Mouse (Mus musculus) lung, adult 2 months (tissue): ENCODE data around the gene Cops6. TPM values are rescaled to one million over a fixed set of nuclear protein-coding genes. Genes with fewer than 3 reads are reported as not detected.

Experiments
- DNase-seq: peaks from one replicate; pipeline ENCODE4 v3.0.0; 2022
- H3K4me1 ChIP-seq: fragments of 200-500 bp; 2 replicates; pipeline ENCODE4 v1.6.1; 2011; ENCODE audit warnings: low read length; ENCODE audit not compliant: control insufficient read depth, insufficient read depth
- H3K4me3 ChIP-seq: fragments of 200-500 bp; replicated peaks from 2 replicates; pipeline ENCODE3; 2011; ENCODE audit warnings: low read depth, mild to moderate bottlenecking, control low read depth, low read length; ENCODE audit errors: extremely low read depth
- CTCF ChIP-seq: fragments of 200-500 bp; IDR thresholded peaks from 2 replicates; pipeline ENCODE4 v1.5.1; 2011; ENCODE audit warnings: mild to moderate bottlenecking, low read length, control low read depth; ENCODE audit not compliant: insufficient read depth
- POLR2A ChIP-seq: fragments of 200-500 bp; IDR thresholded peaks from 2 replicates; pipeline ENCODE4 v1.6.1; 2011; ENCODE audit warnings: low read depth, mild to moderate bottlenecking, control low read depth, low read length, borderline replicate concordance; ENCODE audit errors: extremely low read depth
- WGBS: fragments of 180-500 bp; shearing (Covaris S2); methylation state at CpG from one replicate; pipeline ENCODE4 v1.1.7; 2018; 5-methylcytosine and 5-hydroxymethylcytosine counted together
- polyA plus RNA-seq: library from polyadenylated mRNA; depleted of rRNA; stranded (reverse); fragments of >200 nt; gene quantifications from 2 replicates; pipeline ENCODE4 v1.2.3, GENCODE M21; 2012

The Cops6 gene
- polyA plus RNA-seq, 1 experiment: 59.9 TPM

DNA sequence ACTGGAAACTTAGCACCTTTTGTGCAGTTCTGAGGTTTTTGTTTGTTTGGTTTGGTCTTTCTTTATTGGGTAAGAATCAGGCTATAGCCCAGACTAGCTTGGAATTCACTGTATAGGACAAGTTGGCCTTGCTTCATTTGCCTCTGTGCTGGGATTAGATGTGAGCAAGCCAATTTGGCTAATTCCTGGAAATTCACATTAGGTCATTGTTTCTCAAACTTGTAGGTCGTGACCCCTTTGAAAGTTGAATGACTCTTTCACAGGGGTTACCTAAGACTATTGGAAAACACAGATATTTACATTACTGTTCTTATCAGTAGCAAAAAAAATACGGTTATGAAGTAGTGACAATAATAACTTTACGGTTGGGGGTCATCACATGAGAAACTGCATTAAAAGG is 6.5 kb upstream of the Cops6 start:
- 56% methylated on average over 3 of the region's 3 CpGs for WGBS
- H3K4me1 ChIP-seq: 0 out of 2 replicates have a peak, but pooled peaks cover 2% of the 10 kb centered on the region
- no peak overlapping the region for H3K4me3 ChIP-seq
- no peak for DNase-seq
- no peak for TF ChIP-seq POLR2A
- no peak for TF ChIP-seq CTCF

DNA sequence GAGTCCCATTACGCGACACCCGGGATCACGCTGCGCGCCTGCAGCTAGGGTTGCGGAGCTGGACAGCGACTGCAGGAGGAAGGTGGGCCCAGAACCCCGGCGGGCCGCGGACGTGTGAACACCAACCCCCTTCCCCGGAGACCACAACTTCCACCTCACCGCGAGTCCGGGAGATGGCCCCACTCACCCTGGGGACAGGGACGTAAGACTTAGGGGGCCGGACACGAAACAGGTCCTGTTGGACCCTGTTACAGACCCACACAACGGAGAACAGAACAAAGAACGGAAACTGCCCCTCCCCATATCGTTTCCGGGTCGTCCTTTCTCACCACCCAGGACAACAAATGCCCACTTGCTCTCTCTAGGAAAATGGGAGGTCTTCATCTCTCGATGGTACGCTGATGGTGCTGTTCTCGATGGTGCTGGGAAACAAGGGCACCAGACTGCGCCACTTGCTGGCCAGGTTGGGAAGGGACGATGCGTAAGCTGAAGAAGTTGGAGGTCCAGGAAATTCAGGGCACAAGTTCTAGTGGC is 5.4 kb upstream of the Cops6 start, which contains the start of gene Zfp113:
Gene Zfp113, minus strand, starts transcription at position 302 of the 534 bp plus-strand sequence.
- WGBS: under 1% methylated on average over 31 of the region's 31 CpGs
- TF ChIP-seq POLR2A: peak; percentile 89
- TF ChIP-seq CTCF: peak; percentile 97
- Histone ChIP-seq H3K4me1 (0 out of 2 replicates have a peak, but pooled peaks cover 2% of the 10 kb centered on the region), H3K4me3 (peak within 1 kb of the TSS; percentile 94)
- peak; percentile 79 for DNase-seq

DNA sequence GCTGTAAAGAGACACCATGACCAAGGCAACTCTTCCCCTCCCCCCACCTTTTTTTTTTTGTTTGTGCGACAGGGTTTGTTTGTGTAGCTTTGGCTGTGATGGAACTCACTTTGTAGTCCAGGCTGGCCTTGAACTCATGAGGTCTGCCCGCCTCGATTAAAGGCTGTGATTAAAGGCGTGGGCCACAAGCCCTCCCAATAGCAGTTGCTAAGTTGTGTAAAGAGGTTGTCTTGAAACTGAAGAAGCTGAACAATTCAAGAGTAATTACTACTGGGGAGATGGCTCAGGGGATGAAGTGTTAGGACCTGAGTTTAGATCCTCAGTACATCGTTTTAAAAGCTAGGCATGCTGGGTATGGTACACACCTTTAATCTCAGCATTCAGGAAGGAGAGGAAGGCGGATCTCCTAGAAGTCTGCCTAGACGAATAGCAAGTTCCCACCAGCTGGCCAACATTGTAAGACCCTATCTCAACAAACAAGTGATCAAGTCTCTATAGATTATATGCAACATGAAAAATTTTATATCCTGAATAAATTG is 578 bp upstream of the Cops6 start:
- DNase-seq: no peak
- Histone ChIP-seq H3K4me1 (no peaks in the 10 kb centered on the region), H3K4me3 (no peak overlapping the region)
- WGBS: 59% methylated on average over 7 of the region's 7 CpGs
- TF ChIP-seq POLR2A (no peak), CTCF (no peak)

DNA sequence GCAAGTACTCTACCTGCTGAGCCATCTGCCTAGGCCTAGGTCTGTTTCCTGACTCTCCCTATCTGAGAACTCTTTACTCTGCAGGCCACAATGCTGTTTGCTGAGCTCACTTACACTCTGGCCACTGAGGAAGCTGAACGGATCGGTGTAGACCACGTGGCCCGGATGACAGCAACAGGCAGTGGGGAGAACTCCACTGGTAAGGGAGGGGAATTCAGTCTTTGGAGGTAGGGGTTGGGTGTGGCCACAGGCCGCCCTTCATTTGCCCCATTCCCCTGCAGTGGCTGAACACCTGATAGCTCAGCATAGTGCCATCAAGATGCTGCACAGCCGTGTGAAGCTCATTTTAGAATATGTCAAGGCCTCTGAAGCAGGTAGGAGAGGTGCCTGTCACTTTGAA is 2.2 kb downstream of the Cops6 start:
- DNase-seq: no peak
- WGBS: 65% methylated on average over 6 of the region's 6 CpGs
- TF ChIP-seq POLR2A (no peak), CTCF (no peak)
- Histone ChIP-seq H3K4me3 (no peak overlapping the region), H3K4me1 (no peaks in the 10 kb centered on the region)

DNA sequence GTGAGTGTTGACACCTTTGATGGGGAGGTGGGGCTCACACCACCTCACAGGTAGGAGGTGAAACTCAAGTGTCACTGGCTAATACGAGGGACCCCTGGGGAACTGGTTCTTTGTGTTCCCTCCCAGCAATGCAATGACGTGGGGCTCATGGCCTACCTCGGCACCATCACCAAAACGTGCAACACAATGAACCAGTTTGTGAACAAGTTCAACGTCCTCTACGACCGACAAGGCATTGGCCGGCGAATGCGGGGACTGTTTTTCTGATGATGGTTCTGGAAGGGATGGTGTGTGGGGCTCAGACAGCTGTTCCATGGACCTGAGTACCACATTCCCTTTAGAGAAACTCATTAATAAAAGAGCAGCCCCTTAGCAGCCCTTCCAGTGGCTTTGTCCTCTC is 2.7 kb downstream of the Cops6 start:
- WGBS: 73% methylated on average over 10 of the region's 10 CpGs
- no peak for DNase-seq

DNA sequence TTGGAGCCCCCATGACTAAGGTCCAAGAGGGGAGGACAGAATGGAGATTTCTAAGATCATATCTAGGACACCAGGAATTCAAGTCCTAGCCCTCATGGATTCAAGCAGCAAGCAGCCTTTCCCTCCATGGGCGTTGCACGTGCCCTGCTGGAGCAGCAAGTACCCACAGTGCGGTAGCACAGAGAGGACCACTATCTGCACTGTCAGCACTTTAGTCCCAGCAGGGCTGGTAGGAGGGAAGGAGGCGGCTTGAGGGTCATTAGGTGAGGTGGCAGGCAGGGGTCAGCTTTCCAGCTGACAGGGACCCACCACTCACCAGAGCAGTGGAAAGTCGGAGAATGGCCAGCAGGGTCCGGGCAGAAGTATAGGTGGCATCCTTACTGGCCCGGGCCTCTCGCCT is 4.7 kb downstream of the Cops6 start:
- no peak for TF ChIP-seq CTCF
- no peak for TF ChIP-seq POLR2A
- no peak for DNase-seq
- WGBS: 79% methylated on average over 8 of the region's 8 CpGs
- Histone ChIP-seq H3K4me1 (peaks cover 2% of the 10 kb centered on the region; the same call in 1 of the 2 replicates), H3K4me3 (no peak overlapping the region)

More for the DNA sequence above, 2.7 kb downstream of the Cops6 start:
- H3K4me1 ChIP-seq: no peaks in the 10 kb centered on the region
- H3K4me3 ChIP-seq: no peak overlapping the region
- no peak for TF ChIP-seq CTCF

DNA sequence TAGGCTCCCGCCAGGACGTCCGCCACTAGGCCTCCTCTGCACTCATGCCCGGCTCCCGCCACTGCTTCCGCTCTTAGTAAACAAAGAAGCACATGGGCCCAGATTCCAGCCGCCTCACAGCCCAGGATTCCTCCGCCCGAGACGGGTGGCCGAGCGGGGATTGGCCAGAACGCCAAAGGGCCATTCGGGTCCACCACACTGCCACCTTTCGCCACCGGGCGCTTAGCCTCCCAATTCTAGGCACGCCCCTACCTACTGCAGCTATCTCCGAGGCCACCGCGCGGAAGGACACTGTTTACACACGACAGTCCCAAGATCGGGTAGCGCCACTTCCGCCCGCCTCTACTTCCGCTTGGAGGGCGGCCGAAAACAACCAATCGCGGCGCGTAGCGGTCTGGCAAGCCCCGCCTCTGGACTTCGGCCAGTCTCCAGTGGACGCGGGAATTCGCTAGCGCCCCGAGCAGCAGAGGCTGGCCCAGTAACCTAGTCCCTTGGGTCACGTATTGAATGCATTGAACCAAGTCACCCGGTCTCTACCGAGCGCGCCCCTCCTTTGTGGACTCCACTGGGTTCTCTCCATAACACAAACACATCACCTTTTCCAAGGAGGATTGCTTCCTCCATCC is 10.2 kb downstream of the Cops6 start:
- DNase-seq: peak; percentile 96
- WGBS: under 1% methylated on average over 47 of the region's 47 CpGs
- H3K4me3 ChIP-seq: peak overlapping the region; percentile 73
- TF ChIP-seq POLR2A: peak; percentile 67; the same call in 1 of the 2 replicates
- TF ChIP-seq CTCF: no peak
- H3K4me1 ChIP-seq: peaks cover 5% of the 10 kb centered on the region; the same call in 1 of the 2 replicates

DNA sequence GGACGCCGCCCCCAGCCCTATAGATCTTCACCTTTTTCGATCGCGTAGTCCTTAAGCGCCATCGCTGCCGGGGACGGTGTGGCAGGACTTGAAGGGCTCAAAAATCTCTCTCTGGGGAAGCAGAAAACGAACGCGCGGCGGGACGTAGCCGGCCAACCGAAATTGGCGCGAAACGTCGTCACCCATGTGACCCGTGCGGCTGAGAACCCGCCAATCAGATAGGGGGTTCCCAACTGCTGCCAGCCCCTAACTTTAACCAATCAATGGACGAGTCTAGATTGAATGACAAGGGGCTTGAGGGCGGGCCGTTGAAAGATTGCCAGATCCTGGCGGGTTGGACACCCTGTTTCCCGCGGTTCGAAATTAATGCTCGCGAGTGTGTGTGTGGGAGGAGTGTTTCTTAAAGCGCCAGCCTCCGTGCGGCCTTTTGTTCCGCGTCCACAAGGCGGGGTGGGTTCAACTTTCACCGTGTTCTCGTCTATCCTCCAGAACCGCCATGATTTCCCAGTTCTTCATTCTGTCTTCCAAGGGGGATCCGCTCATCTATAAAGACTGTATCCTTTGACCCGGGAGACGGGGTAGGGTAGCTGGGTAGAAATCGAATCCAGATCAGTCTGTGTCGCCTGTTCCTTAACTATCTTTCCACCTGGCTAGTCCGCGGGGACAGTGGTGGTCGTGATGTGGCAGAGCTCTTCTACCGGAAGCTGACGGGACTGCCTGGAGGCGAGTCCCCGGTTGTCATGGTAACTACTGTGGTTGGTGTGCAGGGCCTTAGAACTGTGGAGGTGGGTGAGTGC is 11.0 kb downstream of the Cops6 start, which contains the start of the genes Ap4m1 and Mcm7:
Gene Ap4m1, plus strand, starts transcription at position 308 of the 797 bp plus-strand sequence.
Gene Mcm7, minus strand, starts transcription at position 728 of the 797 bp plus-strand sequence.
- peak; percentile 99 for DNase-seq
- peak; percentile 54; the same call in 1 of the 2 replicates for TF ChIP-seq POLR2A
- TF ChIP-seq CTCF: no peak
- WGBS: under 1% methylated on average over 54 of the region's 54 CpGs
- Histone ChIP-seq H3K4me3 (peak within 1 kb of the TSS; percentile 90), H3K4me1 (peaks cover 5% of the 10 kb centered on the region; the same call in 1 of the 2 replicates)

DNA sequence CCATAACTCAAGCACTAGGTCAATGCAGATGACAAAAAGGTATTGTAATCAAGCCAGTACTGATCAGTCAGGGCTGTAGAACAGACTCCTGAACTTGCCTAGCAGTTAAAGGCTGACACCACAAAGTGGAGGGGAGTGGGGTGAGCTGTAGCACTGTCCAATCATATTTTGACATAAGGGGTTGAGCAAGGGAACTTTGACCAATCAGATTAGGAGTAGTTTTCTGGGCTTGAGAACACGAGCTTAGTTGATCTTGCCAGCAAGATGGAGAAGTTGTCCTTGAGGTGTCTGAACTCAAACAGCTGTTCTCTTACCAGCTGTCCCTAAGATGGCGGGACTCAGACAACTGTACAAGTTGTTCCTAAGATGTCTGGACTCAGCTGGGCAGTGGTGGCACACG is 12.3 kb downstream of the Cops6 start:
- 69% methylated on average over 3 of the region's 3 CpGs for WGBS
- Histone ChIP-seq H3K4me1 (peaks cover 5% of the 10 kb centered on the region; the same call in 1 of the 2 replicates), H3K4me3 (no peak overlapping the region)
- TF ChIP-seq POLR2A: no peak
- TF ChIP-seq CTCF: no peak
- DNase-seq: no peak
